In genomic region chr13:90560095-90560494, GRCm38 (mm10) we compare ENCODE assay signal across 21 mouse cellular contexts.
A peak's percentile ranks its signal among the peaks of the same experiment; 100 is the strongest.
DNase-seq lines count a peak whose midpoint lies in the region; ATAC-seq and TF ChIP-seq lines count a peak whose summit lies in the region.
"Had no signal": no experiment of that assay in that cellular context is flagged by ENCODE, and none has a peak within 500 bp of the region (broad histone marks: within the 10 kb centered on the region; RNA-seq: fewer than 3 reads in every experiment).

No protein-coding gene starts in this region.

- ATAC-seq in heart, embryonic 12.5 days (ENCODE audit: insufficient number of reproducible peaks, low FRiP score): peak; percentile 57; the same call in 1 of the 2 replicates
- no peak for ATAC-seq in kidney, postnatal 0 days (replicated peaks; ENCODE audit: low FRiP score, low read depth)
- ATAC-seq in lung, postnatal 0 days: no peak
- ATAC-seq: forebrain, postnatal 0 days had no signal

- no peak for TF ChIP-seq POLR2A in lung, adult 2 months (IDR thresholded peaks at IDR 0.05; ENCODE audit: borderline replicate concordance, extremely low read depth, low read depth, low read length)

- 61% methylated on average over 1 of the region's 1 CpGs for WGBS in heart, embryonic 12.5 days
- WGBS in kidney, postnatal 0 days: 54% methylated on average over 1 of the region's 1 CpGs
- WGBS in lung, postnatal 0 days: 38% methylated on average over 1 of the region's 1 CpGs
- WGBS in lung, adult 2 months: 36% methylated on average over 1 of the region's 1 CpGs

- no peak for DNase-seq in heart, postnatal 36 days
- DNase-seq in kidney, postnatal 0 days (ENCODE audit: low spot score): peak; percentile 39
- DNase-seq in kidney, postnatal 4 days: no peak
- DNase-seq in lung, postnatal 0 days (ENCODE audit: low spot score): peak; percentile 20
- no peak for DNase-seq in lung, adult 2 months
- DNase-seq in fibroblast of lung, adult 2 months (ENCODE audit: low read depth): peak; percentile 24
- no peak for DNase-seq in natural killer cell, adult 2 months (ENCODE audit: low spot score in 2 of 2)
- DNase-seq: adrenal gland, postnatal 10 days; B cell, adult 2 months; cerebellum, adult 9-11 months; forebrain, postnatal 0 days; gastrocnemius, adult 2 months; heart, adult 18-20 months; kidney, adult 2 months; kidney, postnatal 25 days; thymus, postnatal 14 days had no signal

- H3K4me2 ChIP-seq in heart, embryonic 12.5 days: no peak overlapping the region
- no peak overlapping the region for H3K4me2 ChIP-seq in kidney, postnatal 0 days (ENCODE audit: low read length)
- H3K4me2 ChIP-seq in lung, postnatal 0 days (replicated peaks; ENCODE audit: low read depth, low read length): no peak overlapping the region
- H3K4me2 ChIP-seq: embryonic facial prominence, embryonic 12.5 days; limb, embryonic 15.5 days; midbrain, embryonic 12.5 days had no signal

- intact Hi-C loops in heart, postnatal 36 days (cut with DNase I): no loop called here

- TF ChIP-seq CTCF in kidney, postnatal 0 days (IDR thresholded peaks at IDR 0.05; ENCODE audit: low read depth): peak; percentile 23; the same call in 1 of the 2 replicates
- no peak for TF ChIP-seq CTCF in lung, postnatal 0 days (IDR thresholded peaks at IDR 0.05)
- TF ChIP-seq CTCF in lung, adult 2 months (IDR thresholded peaks at IDR 0.05; ENCODE audit: insufficient read depth, low read length): no peak

- H3K4me1 ChIP-seq in heart, embryonic 12.5 days (replicated peaks): no peaks in the 10 kb centered on the region
- H3K4me1 ChIP-seq in kidney, postnatal 0 days (replicated peaks; ENCODE audit: insufficient read depth, low read length): no peaks in the 10 kb centered on the region
- no peaks in the 10 kb centered on the region for H3K4me1 ChIP-seq in lung, postnatal 0 days (ENCODE audit: insufficient read depth, low read depth, low read length)
- H3K4me1 ChIP-seq in lung, adult 2 months (ENCODE audit: control insufficient read depth, insufficient read depth, low read length): no peaks in the 10 kb centered on the region
- H3K4me1 ChIP-seq: embryonic facial prominence, embryonic 12.5 days; hindbrain, embryonic 10.5 days; limb, embryonic 15.5 days; midbrain, embryonic 12.5 days had no signal

- no peak overlapping the region for H3K9ac ChIP-seq in heart, embryonic 12.5 days
- no peak overlapping the region for H3K9ac ChIP-seq in kidney, postnatal 0 days (ENCODE audit: low read depth, low read length)
- H3K9ac ChIP-seq in lung, postnatal 0 days (replicated peaks; ENCODE audit: low read depth): no peak overlapping the region
- H3K9ac ChIP-seq: embryonic facial prominence, embryonic 12.5 days; forebrain, postnatal 0 days; limb, embryonic 15.5 days; midbrain, embryonic 12.5 days had no signal

- H3K4me3 ChIP-seq in heart, embryonic 12.5 days: no peak overlapping the region
- H3K4me3 ChIP-seq in kidney, postnatal 0 days (replicated peaks; ENCODE audit: low read depth, low read length): no peak overlapping the region
- H3K4me3 ChIP-seq in lung, postnatal 0 days (ENCODE audit: low read depth, low read length): no peak overlapping the region
- H3K4me3 ChIP-seq in lung, adult 2 months (replicated peaks; ENCODE audit: extremely low read depth, low read depth, low read length): no peak overlapping the region
- H3K4me3 ChIP-seq: embryonic facial prominence, embryonic 12.5 days; gastrocnemius, adult 2 months; hindbrain, embryonic 10.5 days; limb, embryonic 15.5 days; midbrain, embryonic 12.5 days had no signal

- no peaks in the 10 kb centered on the region for H3K27me3 ChIP-seq in heart, embryonic 12.5 days (replicated peaks)
- no peaks in the 10 kb centered on the region for H3K27me3 ChIP-seq in kidney, postnatal 0 days (ENCODE audit: insufficient read depth, low read length)
- no peaks in the 10 kb centered on the region for H3K27me3 ChIP-seq in lung, postnatal 0 days (replicated peaks; ENCODE audit: insufficient read depth, low read length)
- H3K27me3 ChIP-seq: embryonic facial prominence, embryonic 12.5 days; limb, embryonic 15.5 days; midbrain, embryonic 12.5 days had no signal

- no peak for TF ChIP-seq EP300 in lung, postnatal 0 days (IDR thresholded peaks at IDR 0.05)

- no peak overlapping the region for H3K27ac ChIP-seq in heart, embryonic 12.5 days (ENCODE audit: poor library complexity, severe bottlenecking)
- H3K27ac ChIP-seq in kidney, postnatal 0 days: no peak overlapping the region
- H3K27ac ChIP-seq in lung, postnatal 0 days (ENCODE audit: low read length): no peak overlapping the region
- H3K27ac ChIP-seq: embryonic facial prominence, embryonic 12.5 days; gastrocnemius, adult 2 months; hindbrain, embryonic 10.5 days; limb, embryonic 15.5 days; midbrain, embryonic 12.5 days had no signal

- H3K9me3 ChIP-seq in heart, embryonic 12.5 days (replicated peaks): no peaks in the 10 kb centered on the region
- H3K9me3 ChIP-seq in kidney, postnatal 0 days (replicated peaks; ENCODE audit: low read length): no peaks in the 10 kb centered on the region
- H3K9me3 ChIP-seq in lung, postnatal 0 days (ENCODE audit: low read length): no peaks in the 10 kb centered on the region
- H3K9me3 ChIP-seq: embryonic facial prominence, embryonic 12.5 days; hindbrain, embryonic 10.5 days; limb, embryonic 15.5 days; midbrain, embryonic 12.5 days had no signal

- H3K36me3 ChIP-seq in heart, embryonic 12.5 days: no peaks in the 10 kb centered on the region
- no peaks in the 10 kb centered on the region for H3K36me3 ChIP-seq in kidney, postnatal 0 days (ENCODE audit: insufficient read depth, low read length)
- H3K36me3 ChIP-seq in lung, postnatal 0 days (ENCODE audit: insufficient read depth, low read length): no peaks in the 10 kb centered on the region
- H3K36me3 ChIP-seq: embryonic facial prominence, embryonic 12.5 days; hindbrain, embryonic 10.5 days; limb, embryonic 15.5 days; midbrain, embryonic 12.5 days had no signal

Comparison
In these comparisons a context has a peak if more than half of its experiments do, and no peak if none do; other contexts are left out.
1. DNase-seq: peak in kidney, postnatal 0 days (single experiment), lung, postnatal 0 days (single experiment) and fibroblast of lung, adult 2 months (single experiment); none in heart, postnatal 36 days (0 of 2), kidney, postnatal 4 days (0 of 2), lung, adult 2 months (single experiment) and natural killer cell, adult 2 months (0 of 2).